In the genomic region with DNA sequence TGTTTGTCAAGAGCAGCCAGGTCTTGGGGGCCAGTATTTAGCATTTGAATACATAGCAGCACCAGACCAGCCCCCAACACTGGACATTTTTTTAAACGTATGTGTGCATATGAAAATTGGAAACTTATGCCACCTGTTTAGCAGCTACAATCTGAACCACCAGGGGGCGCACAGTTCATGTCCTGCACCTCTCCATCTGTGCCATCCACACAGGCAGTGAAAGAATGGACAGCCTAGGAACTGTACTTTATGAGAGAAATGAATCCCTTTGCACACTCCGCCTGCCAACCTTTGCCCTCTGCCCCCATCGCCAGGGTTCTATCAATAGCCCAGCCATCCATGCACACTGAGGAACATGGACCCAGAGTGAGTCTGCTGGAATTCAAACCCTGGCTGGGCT, we compare ENCODE assay signal across 9 mouse cellular contexts. TPM values are rescaled to one million over a fixed set of nuclear protein-coding genes. Genes with fewer than 3 reads are reported as not detected.
A peak's percentile ranks its signal among the peaks of the same experiment; 100 is the strongest.
DNase-seq lines count a peak whose midpoint lies in the region; ATAC-seq lines count a peak whose summit lies in the region.
"Had no signal": no experiment of that assay in that cellular context is flagged by ENCODE, and none has a peak within 500 bp of the region (broad histone marks: within the 10 kb centered on the region; RNA-seq: fewer than 3 reads in every experiment).

No protein-coding gene starts in this region.

- no peaks in the 10 kb centered on the region for H3K9me3 ChIP-seq in kidney, embryonic 15.5 days (replicated peaks)
- H3K9me3 ChIP-seq in liver, embryonic 12.5 days (replicated peaks), result no peaks in the 10 kb centered on the region
- H3K9me3 ChIP-seq: lung, embryonic 15.5 days had no signal

- H3K27ac ChIP-seq in kidney, embryonic 15.5 days, result no peak overlapping the region
- H3K27ac ChIP-seq in liver, embryonic 12.5 days, result no peak overlapping the region
- H3K27ac ChIP-seq: lung, embryonic 15.5 days had no signal

- ATAC-seq in kidney, embryonic 15.5 days (replicated peaks; ENCODE audit: low FRiP score), result no peak; the same call in 1 of the 2 replicates
- ATAC-seq in common myeloid progenitor, adult 5-6 weeks (replicated peaks; ENCODE audit: low read depth, poor library complexity, severe bottlenecking), result peak; percentile 63
- ATAC-seq in hematopoietic stem cell, adult 5-6 weeks (replicated peaks in 1 of 2; ENCODE audit: insufficient read depth in 1 of 2, low FRiP score in 2 of 2, low TSS enrichment in 1 of 2, low read depth in 1 of 2, poor library complexity in 2 of 2, severe bottlenecking in 2 of 2), result peak; percentile 72
- peak; percentile 54; the same call in 1 of the 2 replicates for ATAC-seq in liver, embryonic 12.5 days

- no peak overlapping the region for H3K4me2 ChIP-seq in kidney, embryonic 15.5 days
- no peak overlapping the region for H3K4me2 ChIP-seq in liver, embryonic 12.5 days
- H3K4me2 ChIP-seq: lung, embryonic 15.5 days had no signal

- H3K27me3 ChIP-seq in kidney, embryonic 15.5 days, result no peaks in the 10 kb centered on the region
- no peaks in the 10 kb centered on the region for H3K27me3 ChIP-seq in liver, embryonic 12.5 days (replicated peaks)
- H3K27me3 ChIP-seq: lung, embryonic 15.5 days had no signal

- WGBS in kidney, embryonic 15.5 days, result 62% methylated on average over 4 of the region's 4 CpGs
- WGBS in liver, embryonic 12.5 days (ENCODE audit: insufficient replicate concordance), result 39% methylated on average over 4 of the region's 4 CpGs

- no peaks in the 10 kb centered on the region for H3K36me3 ChIP-seq in kidney, embryonic 15.5 days
- peaks cover 6% of the 10 kb centered on the region; the same call in 1 of the 2 replicates for H3K36me3 ChIP-seq in liver, embryonic 12.5 days

- H3K9ac ChIP-seq in kidney, embryonic 15.5 days, result no peak overlapping the region
- H3K9ac ChIP-seq in liver, embryonic 12.5 days, result no peak overlapping the region
- H3K9ac ChIP-seq: lung, embryonic 15.5 days had no signal

- DNase-seq in kidney, adult 9 months, result peak; percentile 65
- DNase-seq in ZHBTc4 (ENCODE audit: low read depth, low spot score), result peak; percentile 70
- DNase-seq in natural killer cell, adult 2 months (ENCODE audit: low spot score in 2 of 2), result peak; percentile 41 to 77
- peak; percentile 64 for DNase-seq in thymus, postnatal 0 days (ENCODE audit: low spot score)

- H3K4me1 ChIP-seq in kidney, embryonic 15.5 days, result no peaks in the 10 kb centered on the region
- H3K4me1 ChIP-seq in liver, embryonic 12.5 days, result peaks cover 6% of the 10 kb centered on the region
- H3K4me1 ChIP-seq: lung, embryonic 15.5 days had no signal

- H3K4me3 ChIP-seq in kidney, embryonic 15.5 days (replicated peaks), result no peak overlapping the region
- H3K4me3 ChIP-seq in liver, embryonic 12.5 days, result no peak overlapping the region
- H3K4me3 ChIP-seq: lung, embryonic 15.5 days had no signal

RNA-seq across cellular contexts. Expression of a gene that starts 23.0 kb away (rescaled TPM):
- polyA plus RNA-seq in kidney, embryonic 15.5 days (2015; fragmentation: Nextera tagmentation; extraction: Ambion mirVana), result 12.4 and 13.4 TPM in 2 replicates
- 219 and 222 TPM in 2 replicates for total RNA-seq in common myeloid progenitor, adult 5-6 weeks (2017)
- 253 and 288 TPM in 2 replicates for total RNA-seq in hematopoietic stem cell, adult 5-6 weeks (2017)
- polyA plus RNA-seq in liver, embryonic 12.5 days (2016; fragmentation: Nextera tagmentation; extraction: Ambion mirVana), result 10.5 and 11.7 TPM in 2 replicates
- polyA plus RNA-seq in thymus, postnatal 0 days (2015; fragmentation: Nextera tagmentation; extraction: Ambion mirVana), result 47.2 and 50.3 TPM in 2 replicates

RNA-seq across cellular contexts. Expression of a gene that starts 25.3 kb away (rescaled TPM):
- not detected in 2 replicates for polyA plus RNA-seq in kidney, embryonic 15.5 days (2015; fragmentation: Nextera tagmentation; extraction: Ambion mirVana)
- total RNA-seq in common myeloid progenitor, adult 5-6 weeks (2017), result not detected in 2 replicates
- 1.1 TPM in 1 of 2 replicates, not detected in the other for total RNA-seq in hematopoietic stem cell, adult 5-6 weeks (2017)
- not detected in 2 replicates for polyA plus RNA-seq in liver, embryonic 12.5 days (2016; fragmentation: Nextera tagmentation; extraction: Ambion mirVana)
- polyA plus RNA-seq in thymus, postnatal 0 days (2015; fragmentation: Nextera tagmentation; extraction: Ambion mirVana), result not detected in 2 replicates
- polyA plus RNA-seq: lung, embryonic 15.5 days had no signal

RNA-seq across cellular contexts. Expression of a gene that starts 26.1 kb away (rescaled TPM):
- polyA plus RNA-seq in kidney, embryonic 15.5 days (2015; fragmentation: Nextera tagmentation; extraction: Ambion mirVana), result 22.2 and 23.4 TPM in 2 replicates
- 33.5 and 34.9 TPM in 2 replicates for total RNA-seq in common myeloid progenitor, adult 5-6 weeks (2017)
- 41.8 and 46.3 TPM in 2 replicates for total RNA-seq in hematopoietic stem cell, adult 5-6 weeks (2017)
- polyA plus RNA-seq in liver, embryonic 12.5 days (2016; fragmentation: Nextera tagmentation; extraction: Ambion mirVana), result 27.2 and 29.1 TPM in 2 replicates
- polyA plus RNA-seq in thymus, postnatal 0 days (2015; fragmentation: Nextera tagmentation; extraction: Ambion mirVana), result 26.1 and 30.2 TPM in 2 replicates

RNA-seq across cellular contexts. Expression of a gene that starts 44.2 kb away (rescaled TPM):
- polyA plus RNA-seq in kidney, embryonic 15.5 days (2015; fragmentation: Nextera tagmentation; extraction: Ambion mirVana), result 0.64 and 1.0 TPM in 2 replicates
- not detected in 2 replicates for total RNA-seq in common myeloid progenitor, adult 5-6 weeks (2017)
- total RNA-seq in hematopoietic stem cell, adult 5-6 weeks (2017), result not detected in 2 replicates
- polyA plus RNA-seq in liver, embryonic 12.5 days (2016; fragmentation: Nextera tagmentation; extraction: Ambion mirVana), result 0.05 TPM in 2 replicates
- polyA plus RNA-seq in thymus, postnatal 0 days (2015; fragmentation: Nextera tagmentation; extraction: Ambion mirVana), result 0.08 and 0.12 TPM in 2 replicates
